Mouse (Mus musculus) heart, postnatal 25 days (tissue): Measurements from ENCODE around the gene Rlbp1. TPM values are rescaled to one million over a fixed set of nuclear protein-coding genes. Genes with fewer than 3 reads are reported as not detected.

Experiments
- DNase-seq: peaks from one replicate; pipeline ENCODE4 v3.0.0; 2022; ENCODE audit warnings: low spot score
- intact Hi-C: fragments of 180-260 bp; cut with DNase I; formaldehyde crosslinking; loops from one replicate; pipeline ENCODE4 v1.15.1; 2025
- total RNA-seq, 2 experiments: library from RNA; stranded (reverse); gene quantifications; 2 replicates each; pipeline ENCODE4 v1.2.3; 2021

Rlbp1 gene
- total RNA-seq, 2 experiments from 2014 or later, result not detected

DNA sequence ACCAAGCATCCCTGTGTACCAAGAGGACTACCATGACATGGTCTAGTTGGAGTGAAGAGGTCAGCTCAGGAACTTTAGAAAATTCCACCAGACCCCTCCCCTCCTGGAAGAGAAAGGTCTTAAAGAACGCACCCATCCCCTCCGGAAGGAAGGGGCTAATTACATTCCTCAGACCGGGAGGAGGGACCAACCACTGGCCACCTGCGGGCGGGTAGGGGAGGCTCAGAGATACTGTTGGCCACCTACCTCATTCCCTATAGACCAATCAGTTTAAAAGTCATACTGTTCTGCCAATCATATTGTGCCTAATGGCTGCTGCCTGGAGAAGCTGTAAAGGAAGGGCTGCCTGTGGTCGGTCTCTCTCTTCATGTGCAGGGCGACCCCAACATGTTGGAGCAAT is 1.1 kb upstream of the Rlbp1 start:
- no peak for DNase-seq
- intact Hi-C loops, result no loop called here

GRCm38 (mm10) chr7:79387140-79387539 is 292 bp upstream of the Rlbp1 start:
- intact Hi-C loops, result no loop called here
- no peak for DNase-seq

DNA sequence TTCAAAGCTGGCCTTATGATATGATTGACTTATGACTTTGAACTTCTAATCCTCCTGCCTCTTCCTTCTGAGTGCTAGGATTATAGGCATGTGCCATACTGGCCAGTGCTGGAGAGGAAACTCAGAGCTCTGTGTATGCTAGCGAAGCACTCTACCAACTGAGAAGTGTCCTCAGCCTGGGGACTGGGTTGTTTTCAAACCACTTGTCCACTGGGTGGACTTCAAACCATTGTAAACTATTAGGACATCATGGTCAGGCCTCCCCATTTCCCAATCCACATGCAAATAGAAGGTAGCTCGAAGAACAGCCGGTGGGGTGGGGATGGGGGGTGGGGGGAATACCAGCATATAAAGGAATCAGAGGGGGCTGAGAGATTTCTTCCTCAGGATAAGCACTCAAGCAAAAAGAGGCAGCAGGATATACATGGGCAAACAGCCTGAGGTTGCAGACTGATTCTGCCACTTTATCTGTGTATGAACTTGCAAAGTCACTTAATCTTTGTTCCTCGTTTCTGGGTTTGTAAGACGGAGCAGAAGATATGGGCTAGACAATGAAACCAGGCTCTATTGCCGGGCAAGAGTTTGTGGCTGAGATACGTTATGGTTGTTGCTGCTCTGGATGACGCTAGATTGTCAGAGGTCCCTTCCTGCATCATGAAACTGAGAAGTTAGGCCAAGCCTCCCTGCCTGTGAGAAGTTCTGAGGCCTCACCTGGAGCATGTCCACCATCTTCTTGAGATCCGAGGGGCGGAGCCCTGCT is 10.2 kb downstream of the Rlbp1 start:
- DNase-seq, result no peak
- intact Hi-C loops, result no loop called here

- no peak for DNase-seq
- intact Hi-C loops, result no loop called here
Measured at GRCm38 (mm10) chr7:79375594-79375993, 11.3 kb downstream of the Rlbp1 start.

DNA sequence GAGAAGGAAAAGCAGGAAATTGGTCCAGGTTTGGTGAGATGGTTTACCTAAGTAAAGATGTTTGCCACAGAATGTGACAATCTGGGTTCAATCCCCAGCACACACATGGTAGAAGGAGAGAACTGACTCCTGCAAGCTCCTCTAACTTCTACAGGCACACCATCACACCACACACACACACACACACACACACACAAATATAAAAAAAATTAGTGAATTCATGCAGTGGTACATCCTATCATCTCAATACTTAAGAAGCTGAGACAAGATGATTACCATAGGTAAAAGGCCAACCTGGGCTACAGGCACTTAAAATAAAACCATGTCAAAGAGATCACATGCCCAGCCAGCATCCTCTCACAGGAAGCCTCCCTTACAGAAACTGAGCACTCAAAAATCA is 12.8 kb downstream of the Rlbp1 start:
- DNase-seq, result no peak
- intact Hi-C loops, result loop anchor here (5.0 kb wide), 2 partner anchors 98 to 223 kb away; no protein-coding TSS in a partner anchor

DNA sequence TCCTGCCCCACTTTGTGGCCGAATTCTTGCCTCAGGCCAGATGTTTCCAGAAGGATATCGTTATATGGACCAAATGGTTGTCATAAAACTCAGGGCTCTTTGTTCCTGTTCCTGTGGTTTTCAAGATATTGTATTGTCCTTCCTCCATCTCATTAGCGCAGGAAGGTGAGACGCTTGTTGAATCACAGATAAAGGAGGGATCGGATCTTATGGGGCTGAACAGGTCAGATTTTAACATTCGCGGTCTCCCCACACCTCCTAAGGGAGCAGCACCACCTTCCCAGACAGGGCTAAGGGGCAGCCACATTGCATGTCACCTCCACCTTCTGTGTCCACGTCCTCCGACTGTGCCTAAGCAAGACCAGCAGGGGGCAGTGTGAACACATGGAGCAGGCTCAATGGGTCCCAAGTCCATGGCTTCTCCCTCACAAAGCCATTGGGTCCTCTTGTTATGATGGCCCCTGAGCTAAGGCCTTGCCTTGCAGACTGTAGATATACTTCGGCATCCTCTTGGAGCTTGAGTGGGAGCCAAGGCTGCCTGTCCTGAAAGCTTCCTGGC is 15.4 kb downstream of the Rlbp1 start:
- intact Hi-C loops, result loop anchor here (5.0 kb wide), 2 partner anchors 101 to 226 kb away; no protein-coding TSS in a partner anchor
- no peak for DNase-seq

- DNase-seq, result no peak
- intact Hi-C loops, result no loop called here
Measured at GRCm38 (mm10) chr7:79369416-79369815, 17.4 kb downstream of the Rlbp1 start.

GRCm38 (mm10) chr7:79368664-79369063 is 18.2 kb downstream of the Rlbp1 start:
- intact Hi-C loops, result no loop called here
- no peak for DNase-seq

DNA sequence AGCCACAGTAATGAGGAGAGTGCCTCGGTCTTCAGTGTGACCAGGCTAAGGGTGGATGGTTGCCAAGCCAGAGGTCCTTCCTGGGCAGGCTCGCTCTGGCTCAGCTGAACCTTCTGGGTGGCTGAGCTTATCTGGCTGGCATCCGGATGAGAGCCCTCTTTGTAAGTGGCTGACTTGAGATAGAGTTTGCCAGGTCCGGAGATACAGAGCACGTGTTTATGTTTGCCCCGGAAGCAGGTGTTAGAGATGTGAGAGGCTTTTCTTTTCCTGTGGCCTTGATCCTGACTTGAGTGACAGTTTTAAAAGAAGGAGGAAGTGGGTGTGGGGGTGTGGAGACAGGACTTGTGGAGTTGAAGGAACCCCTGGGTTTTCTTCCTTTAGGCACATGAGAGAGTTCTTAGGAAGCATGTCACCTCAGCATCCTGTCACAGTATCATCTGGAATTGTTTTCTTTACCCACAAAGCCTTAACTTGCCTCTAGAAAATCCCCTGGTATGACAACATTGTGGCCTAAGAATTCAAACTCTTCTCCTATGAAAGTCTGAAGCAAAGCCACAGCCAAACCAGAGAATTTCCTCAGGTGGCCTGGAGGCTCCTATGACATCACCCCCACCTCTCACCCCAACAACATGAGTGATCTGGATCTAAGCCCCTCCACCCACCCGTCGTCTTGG is 23.3 kb downstream of the Rlbp1 start:
- DNase-seq, result peak; percentile 10
- intact Hi-C loops, result no loop called here

DNA sequence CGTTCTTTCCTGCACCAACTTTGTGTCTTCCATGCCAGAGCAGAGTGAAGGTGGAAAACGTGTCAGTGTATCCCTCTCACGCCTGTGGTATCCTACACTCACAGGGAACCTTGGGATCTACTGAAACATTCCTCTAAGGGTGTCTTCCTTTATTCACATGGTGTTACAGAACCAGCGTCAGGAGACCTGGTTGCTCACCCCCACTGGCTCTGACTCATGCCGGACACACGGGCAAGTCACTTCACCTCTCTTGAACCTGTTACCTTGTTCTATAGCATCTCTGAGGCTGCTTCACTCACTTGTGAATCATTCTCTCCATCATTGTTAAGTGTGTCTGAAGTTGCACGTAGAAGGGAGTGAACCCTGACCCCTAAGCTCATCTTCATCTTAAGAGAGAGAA is 24.0 kb downstream of the Rlbp1 start:
- intact Hi-C loops, result no loop called here
- DNase-seq, result no peak

- no peak for DNase-seq
- intact Hi-C loops, result no loop called here
Measured at GRCm38 (mm10) chr7:79362208-79362607, 24.6 kb downstream of the Rlbp1 start.

GRCm38 (mm10) chr7:79360056-79360455 is 26.8 kb downstream of the Rlbp1 start:
- DNase-seq, result no peak
- intact Hi-C loops, result no loop called here

DNA sequence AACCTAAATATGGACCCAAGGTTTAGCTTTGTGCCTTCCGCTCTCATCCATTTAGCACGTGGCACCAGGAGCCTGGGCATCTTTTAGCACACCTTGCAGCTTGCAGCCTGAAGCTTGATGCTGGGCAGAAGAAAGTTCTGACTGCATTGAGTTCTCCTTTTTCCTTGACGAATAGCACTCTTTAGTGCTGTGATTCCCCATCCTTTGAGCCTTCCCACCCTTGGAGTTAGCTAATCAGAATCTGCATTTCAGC is 27.7 kb downstream of the Rlbp1 start:
- intact Hi-C loops, result no loop called here
- no peak for DNase-seq

DNA sequence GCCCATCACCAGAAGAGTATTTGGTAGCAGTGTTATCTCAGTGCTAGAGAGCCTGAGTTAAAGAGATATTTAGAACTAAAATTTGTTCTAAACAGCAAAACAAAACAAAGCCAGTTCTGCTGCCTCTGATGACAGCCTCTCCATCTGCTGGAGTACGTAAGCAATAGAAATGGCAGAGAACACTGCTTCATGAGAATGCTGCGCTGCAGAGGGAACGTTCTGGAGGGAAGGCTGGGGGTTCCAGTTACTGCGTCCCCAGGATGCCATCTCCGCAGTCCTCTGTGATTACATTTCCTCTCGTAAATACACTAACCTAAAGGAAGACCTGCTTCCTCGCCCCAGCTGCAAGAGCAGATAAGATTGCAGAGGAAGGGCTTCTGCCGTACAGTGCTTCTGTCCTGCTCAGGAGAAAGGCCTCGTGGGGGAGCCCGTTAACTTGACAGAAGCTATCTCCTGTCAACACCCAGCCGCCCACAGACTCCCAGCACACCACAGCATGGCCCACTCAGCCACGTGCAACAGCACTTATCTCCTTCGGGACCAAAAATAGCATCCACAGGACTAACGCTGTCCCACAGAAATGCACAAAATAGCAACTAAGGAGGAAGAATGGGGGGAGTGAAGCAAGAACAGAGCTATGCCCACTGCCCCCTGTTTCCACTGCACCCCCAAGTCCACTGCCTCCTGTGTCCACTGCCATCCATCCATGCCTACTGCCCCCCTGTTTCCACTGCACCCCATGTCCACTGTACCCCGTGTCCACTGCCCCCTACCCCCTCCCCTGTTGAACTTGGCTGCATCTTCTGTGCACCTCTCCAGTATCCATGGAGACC is 28.3 kb downstream of the Rlbp1 start:
- intact Hi-C loops, result no loop called here

GRCm38 (mm10) chr7:79349738-79350386 is 37.0 kb downstream of the Rlbp1 start:
- intact Hi-C loops, result loop anchor here (1.0 to 5.0 kb wide), 3 partner anchors 104 to 428 kb away; no protein-coding TSS in a partner anchor
- peak; percentile 14 for DNase-seq

More for the DNA sequence above, 28.3 kb downstream of the Rlbp1 start:
- DNase-seq, result peak; percentile 22

- DNase-seq, result no peak
- intact Hi-C loops, result loop anchor here (1.0 to 5.0 kb wide), 2 partner anchors 103 to 427 kb away; no protein-coding TSS in a partner anchor
Measured at GRCm38 (mm10) chr7:79348816-79349215, 38.0 kb downstream of the Rlbp1 start.

DNA sequence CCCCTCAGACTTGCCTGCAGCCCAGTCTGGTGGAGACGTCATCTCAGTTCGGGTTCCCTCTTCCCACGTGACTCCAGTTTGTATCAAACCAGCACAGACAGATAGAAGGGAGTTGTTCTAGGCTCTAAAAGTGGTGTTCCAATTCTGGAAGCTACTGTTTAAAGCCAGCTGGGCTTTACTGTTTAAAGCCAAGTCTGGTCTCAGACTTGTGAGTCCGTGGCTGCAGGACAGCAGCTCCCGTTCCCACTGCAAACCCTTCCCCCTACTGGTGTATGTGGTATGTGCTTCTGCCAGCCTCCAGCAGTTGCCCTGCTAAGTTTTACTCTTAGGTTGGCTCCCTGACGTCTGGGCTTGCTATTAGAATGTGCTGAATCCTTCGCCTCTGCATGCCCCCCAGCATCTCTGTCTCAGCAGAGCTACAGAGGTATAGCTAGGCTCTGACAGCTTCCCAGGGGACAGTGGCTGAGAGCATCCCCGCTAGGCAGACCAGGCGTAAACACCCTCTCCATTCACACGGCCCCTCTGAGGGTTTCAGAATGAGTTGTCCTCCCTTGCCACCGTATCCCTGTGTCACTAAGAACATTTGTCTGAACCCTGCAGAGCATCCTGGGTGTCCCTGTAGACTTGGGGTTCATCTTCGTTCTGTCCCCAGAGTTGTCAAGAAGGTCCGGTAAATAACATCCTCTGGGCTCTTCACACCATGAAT is 39.6 kb downstream of the Rlbp1 start:
- DNase-seq, result no peak
- intact Hi-C loops, result loop anchor here (5.0 kb wide), 1 partner anchor 425 kb away; no protein-coding TSS in a partner anchor

GRCm38 (mm10) chr7:79346555-79347075 is 40.2 kb downstream of the Rlbp1 start:
- DNase-seq, result no peak

GRCm38 (mm10) chr7:79345902-79346301 is 40.9 kb downstream of the Rlbp1 start:
- intact Hi-C loops, result loop anchor here (5.0 kb wide), 1 partner anchor 424 kb away; no protein-coding TSS in a partner anchor
- DNase-seq, result no peak

More at GRCm38 (mm10) chr7:79346555-79347075, 40.2 kb downstream of the Rlbp1 start:
- intact Hi-C loops, result loop anchor here (5.0 kb wide), 1 partner anchor 424 kb away; no protein-coding TSS in a partner anchor
